Mouse (Mus musculus) urinary bladder, adult 18-20 months (tissue): Measurements from ENCODE around the gene Rps6kl1.

Experiments used
- DNase-seq, 2 experiments: peaks; one replicate each; pipeline ENCODE4 v3.0.0; 2022; ENCODE audit warnings: low spot score in 2 of 2, mixed read lengths in 2 of 2

Gene Rps6kl1

GRCm38 (mm10) chr12:85151002-85151774 is at the start of gene Rps6kl1:
TSS of gene Rps6kl1 (minus strand) at chr12:85151264.
- DNase-seq = no peak

GRCm38 (mm10) chr12:85199954-85200353 is 48.9 kb upstream of the Rps6kl1 start:
- DNase-seq = no peak

- DNase-seq = no peak
Measured at GRCm38 (mm10) chr12:85197936-85198335, 46.9 kb upstream of the Rps6kl1 start.

- no peak for DNase-seq
Measured at GRCm38 (mm10) chr12:85197371-85197770, 46.3 kb upstream of the Rps6kl1 start.

GRCm38 (mm10) chr12:85196191-85196590 is 45.1 kb upstream of the Rps6kl1 start:
- DNase-seq = no peak

GRCm38 (mm10) chr12:85195086-85195485 is 44.0 kb upstream of the Rps6kl1 start:
- DNase-seq = no peak

GRCm38 (mm10) chr12:85194623-85195018 is 43.6 kb upstream of the Rps6kl1 start:
- peak in 1 of 2 experiments; percentile 69 for DNase-seq

GRCm38 (mm10) chr12:85193923-85194622 is 43.0 kb upstream of the Rps6kl1 start:
- no peak for DNase-seq

- DNase-seq = no peak
Measured at GRCm38 (mm10) chr12:85193146-85193545, 42.1 kb upstream of the Rps6kl1 start.

GRCm38 (mm10) chr12:85192461-85193108 is 41.5 kb upstream of the Rps6kl1 start:
- peak; percentile 53 to 55 for DNase-seq

GRCm38 (mm10) chr12:85190290-85190689 is 39.2 kb upstream of the Rps6kl1 start:
- no peak for DNase-seq

GRCm38 (mm10) chr12:85186361-85186760 is 35.3 kb upstream of the Rps6kl1 start:
- DNase-seq = no peak

GRCm38 (mm10) chr12:85185810-85186209 is 34.7 kb upstream of the Rps6kl1 start:
- DNase-seq = no peak

- DNase-seq = no peak
Measured at GRCm38 (mm10) chr12:85184118-85184517, 33.1 kb upstream of the Rps6kl1 start.

GRCm38 (mm10) chr12:85182898-85183297 is 31.8 kb upstream of the Rps6kl1 start:
- DNase-seq = no peak

- DNase-seq = no peak
Measured at GRCm38 (mm10) chr12:85182345-85182643, 31.2 kb upstream of the Rps6kl1 start.

GRCm38 (mm10) chr12:85181475-85182344 is 30.6 kb upstream of the Rps6kl1 start:
- DNase-seq = no peak

GRCm38 (mm10) chr12:85178294-85178693 is 27.2 kb upstream of the Rps6kl1 start:
- no peak for DNase-seq

GRCm38 (mm10) chr12:85177740-85178239 is 26.7 kb upstream of the Rps6kl1 start, which contains the start of gene Pgf:
TSS of gene Pgf (minus strand) at chr12:85177790.
- no peak for DNase-seq

- DNase-seq = peak in 1 of 2 experiments; percentile 43
Measured at GRCm38 (mm10) chr12:85176846-85177523, 25.9 kb upstream of the Rps6kl1 start.
